Mouse (Mus musculus): ENCODE measurements around the gene Mesd. TPM values are rescaled to one million over a fixed set of nuclear protein-coding genes. Genes with fewer than 3 reads are reported as not detected.

Gene Mesd
- polyA plus RNA-seq, 1 experiment from 2014 or later: 101 TPM

GRCm38 (mm10) chr7:83921637-83922036 is 37.4 kb downstream of the Mesd start:
- Histone ChIP-seq H3K9me3 (ENCODE audit: control insufficient read depth, low read length) (no peaks in the 10 kb centered on the region), H3K27me3 (ENCODE audit: control insufficient read depth, insufficient read depth, low read length) (no peaks in the 10 kb centered on the region), H3K9ac (ENCODE audit: low read depth, low read length) (no peak overlapping the region), H3K4me3 (ENCODE audit: low read length) (no peak overlapping the region), H3K4me1 (ENCODE audit: control insufficient read depth, insufficient read depth, low read length) (no peaks in the 10 kb centered on the region), H3K36me3 (ENCODE audit: control insufficient read depth, insufficient read depth, low read length) (no peaks in the 10 kb centered on the region), H3K27ac (ENCODE audit: low read depth, low read length) (no peak overlapping the region), H3K4me2 (replicated peaks; ENCODE audit: low read depth, low read length) (no peak overlapping the region)
- WGBS: 35% methylated on average over 3 of the region's 3 CpGs
- no peak for ATAC-seq (ENCODE audit: low FRiP score, low TSS enrichment)

- H3K9me3 ChIP-seq (ENCODE audit: control insufficient read depth, low read length): no peaks in the 10 kb centered on the region
- no peak overlapping the region for H3K4me2 ChIP-seq (replicated peaks; ENCODE audit: low read depth, low read length)
- no peak overlapping the region for H3K4me3 ChIP-seq (ENCODE audit: low read length)
- H3K36me3 ChIP-seq (ENCODE audit: control insufficient read depth, insufficient read depth, low read length): no peaks in the 10 kb centered on the region
- no peaks in the 10 kb centered on the region for H3K4me1 ChIP-seq (ENCODE audit: control insufficient read depth, insufficient read depth, low read length)
- no peak for ATAC-seq (ENCODE audit: low FRiP score, low TSS enrichment)
- H3K27me3 ChIP-seq (ENCODE audit: control insufficient read depth, insufficient read depth, low read length): no peaks in the 10 kb centered on the region
- no peak overlapping the region for H3K27ac ChIP-seq (ENCODE audit: low read depth, low read length)
- H3K9ac ChIP-seq (ENCODE audit: low read depth, low read length): no peak overlapping the region
- WGBS: 85% methylated on average over 3 of the region's 3 CpGs
These were observed 54.9 kb downstream of the Mesd start for GRCm38 (mm10) chr7:83939017-83939721.

GRCm38 (mm10) chr7:83940136-83940535 is 55.9 kb downstream of the Mesd start:
- Histone ChIP-seq H3K9me3 (ENCODE audit: control insufficient read depth, low read length) (no peaks in the 10 kb centered on the region), H3K4me3 (ENCODE audit: low read length) (no peak overlapping the region), H3K27ac (ENCODE audit: low read depth, low read length) (no peak overlapping the region), H3K36me3 (ENCODE audit: control insufficient read depth, insufficient read depth, low read length) (no peaks in the 10 kb centered on the region), H3K4me1 (ENCODE audit: control insufficient read depth, insufficient read depth, low read length) (no peaks in the 10 kb centered on the region), H3K4me2 (replicated peaks; ENCODE audit: low read depth, low read length) (no peak overlapping the region), H3K9ac (ENCODE audit: low read depth, low read length) (no peak overlapping the region), H3K27me3 (ENCODE audit: control insufficient read depth, insufficient read depth, low read length) (no peaks in the 10 kb centered on the region)
- no peak for ATAC-seq (ENCODE audit: low FRiP score, low TSS enrichment)
- WGBS: 75% methylated on average over 2 of the region's 2 CpGs

GRCm38 (mm10) chr7:83941701-83942101 is 57.4 kb downstream of the Mesd start:
- no peak for ATAC-seq (ENCODE audit: low FRiP score, low TSS enrichment)
- no peaks in the 10 kb centered on the region for H3K36me3 ChIP-seq (ENCODE audit: control insufficient read depth, insufficient read depth, low read length)
- H3K27ac ChIP-seq (ENCODE audit: low read depth, low read length): no peak overlapping the region
- H3K9ac ChIP-seq (ENCODE audit: low read depth, low read length): no peak overlapping the region
- WGBS: 91% methylated on average over 8 of the region's 8 CpGs
- H3K4me1 ChIP-seq (ENCODE audit: control insufficient read depth, insufficient read depth, low read length): no peaks in the 10 kb centered on the region
- no peak overlapping the region for H3K4me3 ChIP-seq (ENCODE audit: low read length)
- H3K27me3 ChIP-seq (ENCODE audit: control insufficient read depth, insufficient read depth, low read length): no peaks in the 10 kb centered on the region
- H3K9me3 ChIP-seq (ENCODE audit: control insufficient read depth, low read length): no peaks in the 10 kb centered on the region
- no peak overlapping the region for H3K4me2 ChIP-seq (replicated peaks; ENCODE audit: low read depth, low read length)

- Histone ChIP-seq H3K4me2 (replicated peaks; ENCODE audit: low read depth, low read length) (no peak overlapping the region), H3K27me3 (ENCODE audit: control insufficient read depth, insufficient read depth, low read length) (no peaks in the 10 kb centered on the region), H3K9me3 (ENCODE audit: control insufficient read depth, low read length) (no peaks in the 10 kb centered on the region), H3K27ac (ENCODE audit: low read depth, low read length) (no peak overlapping the region), H3K9ac (ENCODE audit: low read depth, low read length) (no peak overlapping the region), H3K4me1 (ENCODE audit: control insufficient read depth, insufficient read depth, low read length) (no peaks in the 10 kb centered on the region), H3K36me3 (ENCODE audit: control insufficient read depth, insufficient read depth, low read length) (no peaks in the 10 kb centered on the region), H3K4me3 (ENCODE audit: low read length) (no peak overlapping the region)
- 67% methylated on average over 7 of the region's 7 CpGs for WGBS
- ATAC-seq (ENCODE audit: low FRiP score, low TSS enrichment): no peak
These were observed 64.5 kb downstream of the Mesd start for GRCm38 (mm10) chr7:83948743-83949142.

- no peak overlapping the region for H3K27ac ChIP-seq (ENCODE audit: low read depth, low read length)
- no peaks in the 10 kb centered on the region for H3K9me3 ChIP-seq (ENCODE audit: control insufficient read depth, low read length)
- no peak for ATAC-seq (ENCODE audit: low FRiP score, low TSS enrichment)
- 87% methylated on average over 6 of the region's 6 CpGs for WGBS
- H3K4me2 ChIP-seq (replicated peaks; ENCODE audit: low read depth, low read length): no peak overlapping the region
- no peak overlapping the region for H3K9ac ChIP-seq (ENCODE audit: low read depth, low read length)
- H3K4me3 ChIP-seq (ENCODE audit: low read length): no peak overlapping the region
- H3K36me3 ChIP-seq (ENCODE audit: control insufficient read depth, insufficient read depth, low read length): no peaks in the 10 kb centered on the region
- no peaks in the 10 kb centered on the region for H3K27me3 ChIP-seq (ENCODE audit: control insufficient read depth, insufficient read depth, low read length)
- no peaks in the 10 kb centered on the region for H3K4me1 ChIP-seq (ENCODE audit: control insufficient read depth, insufficient read depth, low read length)
These were observed 65.4 kb downstream of the Mesd start for GRCm38 (mm10) chr7:83949662-83950061.

Other genes starting within 250 kb of the Mesd start
- 1.6 and 2.5 TPM in 2 replicates for gene Il16, start 138.7 kb upstream of the Mesd start, polyA plus RNA-seq (2014; fragmentation: Nextera tagmentation; extraction: Ambion mirVana)
- gene Cfap161, start 89.6 kb upstream of the Mesd start, polyA plus RNA-seq (2014; fragmentation: Nextera tagmentation; extraction: Ambion mirVana): not detected in 2 replicates
- gene Tlnrd1, start 161 bp upstream of the Mesd start, polyA plus RNA-seq (2014; fragmentation: Nextera tagmentation; extraction: Ambion mirVana): 15.3 and 16.2 TPM in 2 replicates
- 0.16 and 0.36 TPM in 2 replicates for gene Cemip, start 202.0 kb downstream of the Mesd start, polyA plus RNA-seq (2014; fragmentation: Nextera tagmentation; extraction: Ambion mirVana)